Mouse (Mus musculus): ENCODE data around the gene Zfp628.

DNA sequence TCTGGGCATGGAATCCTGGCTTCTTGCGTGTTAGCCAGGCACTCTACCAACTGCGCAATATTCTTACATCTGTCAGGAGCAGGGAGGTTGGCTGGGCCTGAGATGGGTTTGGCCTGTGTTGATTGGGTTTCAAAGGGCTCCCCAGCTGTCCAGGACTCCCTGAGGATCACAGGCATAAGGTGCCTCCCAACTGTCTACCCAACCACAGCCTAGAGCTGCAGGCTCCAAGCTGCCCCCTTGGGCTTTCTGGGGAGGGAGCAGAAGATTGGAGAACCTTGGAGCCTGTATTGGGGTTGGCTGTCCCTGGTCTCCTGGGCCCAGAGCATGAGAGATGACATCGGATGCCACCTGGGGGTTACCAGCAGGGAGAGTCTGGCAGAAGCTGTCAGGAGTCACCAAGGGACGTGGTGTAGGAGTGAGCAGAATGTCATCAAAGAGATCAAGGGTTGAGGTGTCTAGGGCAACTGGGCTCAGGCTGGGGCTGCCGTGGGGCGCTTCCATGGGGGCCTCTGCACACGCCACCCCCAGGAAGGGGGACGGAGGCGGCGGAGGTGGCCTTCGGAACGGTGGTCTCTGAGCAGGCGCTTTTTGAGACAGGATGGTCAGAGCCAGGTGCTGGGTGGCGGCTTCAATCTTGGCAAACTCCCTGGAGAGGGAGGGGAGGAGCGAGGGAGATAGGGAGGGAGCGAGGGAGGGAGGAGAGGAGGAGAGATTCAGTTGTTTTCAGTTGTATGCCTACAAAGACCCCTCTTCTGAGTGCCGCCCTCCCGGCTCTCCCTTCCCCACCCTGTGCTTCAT, 16.0 kb upstream of the Zfp628 start:
- TF ChIP-seq CTCF (IDR thresholded peaks at IDR 0.05; ENCODE audit: extremely low read depth, insufficient read depth, low read length) (no peak), POLR2A (IDR thresholded peaks at IDR 0.05; ENCODE audit: extremely low read depth, insufficient read depth, low read length) (no peak)

All from cortical plate, adult 2 months (tissue).